Mouse (Mus musculus): ENCODE measurements around the gene Tmem26. TPM values are rescaled to one million over a fixed set of nuclear protein-coding genes. Genes with fewer than 3 reads are reported as not detected.
A peak's percentile ranks its signal among the peaks of the same experiment; 100 is the strongest.
"Not testable (repeated sequence)": the region's sequence is repeated elsewhere in the genome, so short reads cannot be mapped to it uniquely, and the experiment has no call there.

Gene Tmem26
- polyA plus RNA-seq, 1 experiment from 2014 or later: 26.9 TPM

- peak overlapping the region; percentile 85 for H3K4me2 ChIP-seq (ENCODE audit: low read depth, severe bottlenecking)
- peak; percentile 65 for DNase-seq (ENCODE audit: low spot score)
- H3K36me3 ChIP-seq (ENCODE audit: control insufficient read depth, insufficient read depth, low read length): no peaks in the 10 kb centered on the region
- peak; percentile 51; the same call in 1 of the 2 replicates for ATAC-seq (ENCODE audit: insufficient number of reproducible peaks, low FRiP score, low TSS enrichment, low read depth)
- H3K9ac ChIP-seq (ENCODE audit: low read length): peak overlapping the region; percentile 71
- H3K27me3 ChIP-seq (ENCODE audit: control insufficient read depth, insufficient read depth, low read length): no peaks in the 10 kb centered on the region
- H3K27ac ChIP-seq (replicated peaks; ENCODE audit: low read depth, low read length): no peak overlapping the region
- H3K4me1 ChIP-seq (ENCODE audit: control insufficient read depth, insufficient read depth, low read length): no peaks in the 10 kb centered on the region; the same call in 1 of the 2 replicates
- H3K9me3 ChIP-seq (ENCODE audit: control insufficient read depth, low read length): no peaks in the 10 kb centered on the region
- H3K4me3 ChIP-seq (ENCODE audit: low read depth, low read length): peak overlapping the region; percentile 51
- under 1% methylated on average over 11 of the region's 11 CpGs for WGBS
Observed at GRCm38 (mm10) chr10:68724361-68724720, 895 bp downstream of the Tmem26 start.

GRCm38 (mm10) chr10:68727464-68727863 lies 4.0 kb downstream of the Tmem26 start:
- 84% methylated on average over 5 of the region's 5 CpGs for WGBS
- no peak for DNase-seq (ENCODE audit: low spot score)
- H3K36me3 ChIP-seq (ENCODE audit: control insufficient read depth, insufficient read depth, low read length): no peaks in the 10 kb centered on the region
- H3K27me3 ChIP-seq (ENCODE audit: control insufficient read depth, insufficient read depth, low read length): no peaks in the 10 kb centered on the region
- H3K4me2 ChIP-seq (ENCODE audit: low read depth, severe bottlenecking): no peak overlapping the region
- no peak overlapping the region for H3K9ac ChIP-seq (ENCODE audit: low read length)
- H3K4me1 ChIP-seq (ENCODE audit: control insufficient read depth, insufficient read depth, low read length): no peaks in the 10 kb centered on the region; the same call in 1 of the 2 replicates
- ATAC-seq (ENCODE audit: insufficient number of reproducible peaks, low FRiP score, low TSS enrichment, low read depth): no peak
- H3K9me3 ChIP-seq (ENCODE audit: control insufficient read depth, low read length): no peaks in the 10 kb centered on the region
- no peak overlapping the region for H3K27ac ChIP-seq (replicated peaks; ENCODE audit: low read depth, low read length)
- no peak overlapping the region for H3K4me3 ChIP-seq (ENCODE audit: low read depth, low read length)

- ATAC-seq (ENCODE audit: insufficient number of reproducible peaks, low FRiP score, low TSS enrichment, low read depth) (no peak), DNase-seq (ENCODE audit: low spot score) (no peak)
- Histone ChIP-seq H3K9ac (ENCODE audit: low read length) (no peak overlapping the region), H3K27ac (replicated peaks; ENCODE audit: low read depth, low read length) (no peak overlapping the region), H3K4me2 (ENCODE audit: low read depth, severe bottlenecking) (no peak overlapping the region), H3K4me3 (ENCODE audit: low read depth, low read length) (no peak overlapping the region), H3K9me3 (ENCODE audit: control insufficient read depth, low read length) (no peaks in the 10 kb centered on the region), H3K27me3 (ENCODE audit: control insufficient read depth, insufficient read depth, low read length) (no peaks in the 10 kb centered on the region), H3K4me1 (ENCODE audit: control insufficient read depth, insufficient read depth, low read length) (no peaks in the 10 kb centered on the region), H3K36me3 (ENCODE audit: control insufficient read depth, insufficient read depth, low read length) (no peaks in the 10 kb centered on the region)
- 87% methylated on average over 3 of the region's 3 CpGs for WGBS
Observed at GRCm38 (mm10) chr10:68735621-68736020, 12.2 kb downstream of the Tmem26 start.

- H3K36me3 ChIP-seq (ENCODE audit: control insufficient read depth, insufficient read depth, low read length): no peaks in the 10 kb centered on the region
- H3K4me2 ChIP-seq (ENCODE audit: low read depth, severe bottlenecking): no peak overlapping the region
- no peak overlapping the region for H3K4me3 ChIP-seq (ENCODE audit: low read depth, low read length)
- H3K4me1 ChIP-seq (ENCODE audit: control insufficient read depth, insufficient read depth, low read length): no peaks in the 10 kb centered on the region
- WGBS: 82% methylated on average over 7 of the region's 7 CpGs
- ATAC-seq (ENCODE audit: insufficient number of reproducible peaks, low FRiP score, low TSS enrichment, low read depth) (no peak), DNase-seq (ENCODE audit: low spot score) (no peak)
- H3K27ac ChIP-seq (replicated peaks; ENCODE audit: low read depth, low read length): no peak overlapping the region
- H3K9ac ChIP-seq (ENCODE audit: low read length): no peak overlapping the region
- no peaks in the 10 kb centered on the region for H3K9me3 ChIP-seq (ENCODE audit: control insufficient read depth, low read length)
- H3K27me3 ChIP-seq (ENCODE audit: control insufficient read depth, insufficient read depth, low read length): no peaks in the 10 kb centered on the region
Observed at GRCm38 (mm10) chr10:68737391-68737790, 13.9 kb downstream of the Tmem26 start.

DNA sequence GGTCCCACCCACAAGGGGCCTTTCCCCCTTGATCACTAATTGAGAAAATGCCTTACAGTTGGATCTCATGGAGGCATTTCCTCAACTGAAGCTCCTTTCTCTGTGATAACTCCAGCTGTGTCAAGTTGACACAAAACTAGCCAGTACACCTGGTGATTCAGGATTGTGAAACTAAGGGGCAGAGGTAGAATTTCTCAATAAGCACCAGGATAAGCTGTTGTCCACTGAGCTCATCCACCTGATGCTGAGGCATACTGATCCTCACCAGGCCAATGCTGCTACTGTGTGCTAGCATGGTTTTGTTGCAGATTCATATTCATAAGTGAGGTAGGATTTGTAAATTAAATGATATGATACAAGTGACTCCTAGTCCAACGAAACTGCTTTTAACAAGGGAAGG lies 15.5 kb downstream of the Tmem26 start:
- H3K9me3 ChIP-seq (ENCODE audit: control insufficient read depth, low read length); DNase-seq (ENCODE audit: low spot score); H3K4me2 ChIP-seq (ENCODE audit: low read depth, severe bottlenecking); H3K9ac ChIP-seq (ENCODE audit: low read length); H3K4me3 ChIP-seq (ENCODE audit: low read depth, low read length); H3K27me3 ChIP-seq (ENCODE audit: control insufficient read depth, insufficient read depth, low read length); H3K27ac ChIP-seq (replicated peaks; ENCODE audit: low read depth, low read length); ATAC-seq (ENCODE audit: insufficient number of reproducible peaks, low FRiP score, low TSS enrichment, low read depth); H3K36me3 ChIP-seq (ENCODE audit: control insufficient read depth, insufficient read depth, low read length); H3K4me1 ChIP-seq (ENCODE audit: control insufficient read depth, insufficient read depth, low read length): not testable (repeated sequence)
- WGBS: 94% methylated on average over 1 of the region's 1 CpGs

- no peak overlapping the region for H3K9ac ChIP-seq (ENCODE audit: low read length)
- no peaks in the 10 kb centered on the region for H3K9me3 ChIP-seq (ENCODE audit: control insufficient read depth, low read length)
- H3K4me1 ChIP-seq (ENCODE audit: control insufficient read depth, insufficient read depth, low read length): no peaks in the 10 kb centered on the region
- H3K27me3 ChIP-seq (ENCODE audit: control insufficient read depth, insufficient read depth, low read length): no peaks in the 10 kb centered on the region
- 86% methylated on average over 2 of the region's 2 CpGs for WGBS
- H3K4me2 ChIP-seq (ENCODE audit: low read depth, severe bottlenecking): no peak overlapping the region
- no peak for ATAC-seq (ENCODE audit: insufficient number of reproducible peaks, low FRiP score, low TSS enrichment, low read depth)
- H3K36me3 ChIP-seq (ENCODE audit: control insufficient read depth, insufficient read depth, low read length): no peaks in the 10 kb centered on the region
- no peak overlapping the region for H3K27ac ChIP-seq (replicated peaks; ENCODE audit: low read depth, low read length)
- no peak overlapping the region for H3K4me3 ChIP-seq (ENCODE audit: low read depth, low read length)
- no peak for DNase-seq (ENCODE audit: low spot score)
Observed at GRCm38 (mm10) chr10:68740251-68740650, 16.8 kb downstream of the Tmem26 start.

DNA sequence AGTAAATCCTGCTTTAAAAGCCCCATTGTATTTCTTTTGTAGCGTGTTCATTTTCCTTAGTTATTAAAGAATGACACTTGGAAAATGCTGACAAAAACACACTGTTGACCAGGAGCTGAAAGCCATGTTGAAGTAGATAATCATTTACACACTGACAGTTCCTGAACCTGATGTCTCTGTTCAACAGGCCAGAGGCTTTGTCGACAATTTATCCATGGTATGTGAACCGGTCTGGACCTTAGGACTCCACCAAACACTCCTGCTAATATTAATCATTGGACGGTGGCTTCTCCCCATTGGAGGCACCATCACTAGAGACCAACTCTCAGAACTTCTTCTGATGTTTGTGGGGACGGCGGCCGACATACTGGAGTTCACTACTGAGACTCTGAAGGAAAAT lies 27.5 kb downstream of the Tmem26 start:
- no peak overlapping the region for H3K4me3 ChIP-seq (ENCODE audit: low read depth, low read length)
- no peak for ATAC-seq (ENCODE audit: insufficient number of reproducible peaks, low FRiP score, low TSS enrichment, low read depth)
- no peak overlapping the region for H3K27ac ChIP-seq (replicated peaks; ENCODE audit: low read depth, low read length)
- no peaks in the 10 kb centered on the region for H3K9me3 ChIP-seq (ENCODE audit: control insufficient read depth, low read length)
- H3K4me2 ChIP-seq (ENCODE audit: low read depth, severe bottlenecking): no peak overlapping the region
- no peak for DNase-seq (ENCODE audit: low spot score)
- no peaks in the 10 kb centered on the region for H3K27me3 ChIP-seq (ENCODE audit: control insufficient read depth, insufficient read depth, low read length)
- WGBS: 82% methylated on average over 7 of the region's 7 CpGs
- no peak overlapping the region for H3K9ac ChIP-seq (ENCODE audit: low read length)
- H3K36me3 ChIP-seq (ENCODE audit: control insufficient read depth, insufficient read depth, low read length): no peaks in the 10 kb centered on the region
- 0 out of 2 replicates have a peak, but pooled peaks cover 5% of the 10 kb centered on the region for H3K4me1 ChIP-seq (ENCODE audit: control insufficient read depth, insufficient read depth, low read length)

GRCm38 (mm10) chr10:68759238-68759637 lies 35.8 kb downstream of the Tmem26 start:
- WGBS: 28% methylated on average over 5 of the region's 5 CpGs
- H3K9me3 ChIP-seq (ENCODE audit: control insufficient read depth, low read length): no peaks in the 10 kb centered on the region
- DNase-seq (ENCODE audit: low spot score): peak; percentile 64
- H3K36me3 ChIP-seq (ENCODE audit: control insufficient read depth, insufficient read depth, low read length): no peaks in the 10 kb centered on the region
- no peak overlapping the region for H3K9ac ChIP-seq (ENCODE audit: low read length)
- H3K4me2 ChIP-seq (ENCODE audit: low read depth, severe bottlenecking): no peak overlapping the region
- H3K27me3 ChIP-seq (ENCODE audit: control insufficient read depth, insufficient read depth, low read length): no peaks in the 10 kb centered on the region
- no peak overlapping the region for H3K27ac ChIP-seq (replicated peaks; ENCODE audit: low read depth, low read length)
- no peak for ATAC-seq (ENCODE audit: insufficient number of reproducible peaks, low FRiP score, low TSS enrichment, low read depth)
- no peak overlapping the region for H3K4me3 ChIP-seq (ENCODE audit: low read depth, low read length)
- H3K4me1 ChIP-seq (ENCODE audit: control insufficient read depth, insufficient read depth, low read length): no peaks in the 10 kb centered on the region

DNA sequence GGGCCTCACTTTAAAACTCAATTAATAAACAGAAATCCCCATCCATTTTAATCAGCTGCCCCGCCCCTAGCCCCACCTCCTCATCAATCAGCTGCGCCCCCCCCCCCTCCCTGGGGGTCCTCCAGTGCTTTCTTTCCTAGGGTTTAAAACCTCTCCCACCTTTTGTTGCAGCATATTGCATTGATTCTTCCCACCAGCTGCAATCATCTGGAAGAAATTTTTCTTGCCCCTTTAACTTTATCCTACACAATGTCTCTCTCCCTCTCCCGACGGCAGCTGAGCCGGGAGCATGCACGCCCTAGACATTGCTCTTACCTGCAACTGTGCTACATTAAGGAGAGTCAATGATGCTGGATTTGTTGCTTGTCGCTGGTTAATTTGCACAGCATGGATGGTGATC lies 36.3 kb downstream of the Tmem26 start:
- ATAC-seq (ENCODE audit: insufficient number of reproducible peaks, low FRiP score, low TSS enrichment, low read depth): no peak
- Histone ChIP-seq H3K36me3 (ENCODE audit: control insufficient read depth, insufficient read depth, low read length) (no peaks in the 10 kb centered on the region), H3K9me3 (ENCODE audit: control insufficient read depth, low read length) (no peaks in the 10 kb centered on the region), H3K4me1 (ENCODE audit: control insufficient read depth, insufficient read depth, low read length) (no peaks in the 10 kb centered on the region), H3K4me2 (ENCODE audit: low read depth, severe bottlenecking) (no peak overlapping the region), H3K27me3 (ENCODE audit: control insufficient read depth, insufficient read depth, low read length) (no peaks in the 10 kb centered on the region), H3K4me3 (ENCODE audit: low read depth, low read length) (no peak overlapping the region), H3K27ac (replicated peaks; ENCODE audit: low read depth, low read length) (no peak overlapping the region), H3K9ac (ENCODE audit: low read length) (no peak overlapping the region)
- DNase-seq (ENCODE audit: low spot score): peak; percentile 37
- WGBS: 46% methylated on average over 7 of the region's 7 CpGs
